Mouse (Mus musculus) testis, postnatal 10 days (tissue): ENCODE measurements around the gene Ipo4.

ENCODE experiments used
- DNase-seq: peaks from one replicate; pipeline ENCODE4 v3.0.0; 2021; ENCODE audit warnings: low spot score

Ipo4 gene

DNA sequence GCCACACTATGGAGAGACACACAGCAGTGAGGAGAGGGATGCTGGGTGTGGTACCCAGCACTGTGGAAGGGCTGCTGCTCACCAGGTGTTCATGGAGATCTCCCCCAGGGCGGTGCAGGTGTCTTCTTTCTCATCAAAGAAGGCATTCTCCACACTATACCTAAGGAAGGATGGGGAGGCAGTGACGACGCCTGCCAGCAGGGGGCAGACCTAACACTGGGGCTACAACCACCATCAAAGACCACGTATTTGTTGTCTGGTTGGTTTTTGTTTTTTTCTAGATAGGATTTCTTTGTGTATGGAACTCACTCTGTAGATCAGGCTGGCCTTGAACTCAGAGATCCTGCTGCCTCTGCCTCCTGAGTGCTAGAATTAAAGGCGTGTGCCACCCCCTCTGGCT, 6.4 kb downstream of the Ipo4 start:
- DNase-seq = peak; percentile 79

DNA sequence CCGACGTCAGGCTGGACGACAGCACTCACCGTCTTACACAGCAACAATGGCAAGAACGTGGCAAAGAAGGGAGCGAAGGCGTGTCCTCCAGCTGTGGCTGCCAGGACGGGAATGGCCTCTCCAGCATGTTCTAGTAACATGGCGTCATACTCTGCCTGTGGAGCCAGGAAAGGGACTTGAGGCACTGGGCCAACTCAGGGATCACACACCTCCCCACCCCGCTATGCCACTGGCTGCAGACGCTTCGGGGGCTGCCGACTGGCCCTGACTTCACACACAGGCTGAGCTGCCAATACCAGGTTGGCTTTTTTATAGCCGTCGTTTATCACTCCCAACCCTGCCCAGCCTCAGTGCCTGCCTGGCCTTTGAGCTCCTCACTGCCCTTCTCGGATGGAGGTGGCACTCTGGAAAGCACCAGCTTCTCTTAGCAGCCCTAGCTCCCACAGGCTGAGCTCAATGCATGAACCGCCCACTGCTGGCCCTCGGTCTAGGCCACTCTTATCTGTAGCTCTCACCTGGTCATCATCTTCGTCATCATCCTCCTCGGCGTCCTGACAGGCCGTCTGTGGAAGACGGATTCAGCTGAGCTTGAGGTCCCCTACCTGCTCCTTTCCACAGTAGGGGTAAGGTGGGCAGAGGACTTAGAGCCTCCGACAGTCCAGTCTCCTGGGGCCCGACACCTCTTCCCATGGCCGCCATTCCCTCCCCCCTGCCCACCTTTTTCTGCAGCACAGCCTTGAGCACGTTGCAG, 7.5 kb downstream of the Ipo4 start:
- DNase-seq = no peak

DNA sequence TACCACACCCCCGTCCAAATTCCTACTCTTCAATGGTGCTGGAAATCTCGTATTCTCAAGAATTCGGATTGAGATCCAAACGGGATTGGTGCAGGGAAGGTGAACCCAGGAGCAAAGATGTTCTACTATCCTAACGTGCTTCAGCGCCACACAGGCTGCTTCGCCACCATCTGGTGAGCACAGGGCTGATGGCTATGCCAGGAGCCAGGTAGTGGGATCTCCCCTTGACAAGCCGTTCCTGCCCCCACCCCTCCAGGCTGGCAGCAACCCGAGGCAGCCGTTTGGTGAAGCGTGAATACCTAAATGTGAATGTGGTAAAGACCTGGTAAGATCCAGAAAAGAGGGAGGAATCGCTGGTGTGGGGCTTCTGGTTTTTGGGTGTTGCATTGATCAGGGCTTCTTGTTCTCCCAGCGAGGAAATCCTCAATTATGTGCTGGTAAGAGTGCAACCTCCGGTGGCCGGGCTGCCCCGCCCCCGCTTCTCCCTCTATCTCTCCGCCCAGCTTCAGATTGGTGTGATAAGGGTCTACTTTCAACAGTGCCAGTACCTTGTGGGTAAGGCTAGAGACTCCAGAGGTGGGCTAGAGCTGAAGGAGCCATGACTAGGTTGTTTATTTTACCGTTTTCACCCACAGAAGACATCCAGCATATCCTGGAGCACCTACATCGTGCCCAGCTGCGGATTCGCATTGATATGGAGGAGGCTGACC, 17.1 kb downstream of the Ipo4 start:
- DNase-seq = no peak

DNA sequence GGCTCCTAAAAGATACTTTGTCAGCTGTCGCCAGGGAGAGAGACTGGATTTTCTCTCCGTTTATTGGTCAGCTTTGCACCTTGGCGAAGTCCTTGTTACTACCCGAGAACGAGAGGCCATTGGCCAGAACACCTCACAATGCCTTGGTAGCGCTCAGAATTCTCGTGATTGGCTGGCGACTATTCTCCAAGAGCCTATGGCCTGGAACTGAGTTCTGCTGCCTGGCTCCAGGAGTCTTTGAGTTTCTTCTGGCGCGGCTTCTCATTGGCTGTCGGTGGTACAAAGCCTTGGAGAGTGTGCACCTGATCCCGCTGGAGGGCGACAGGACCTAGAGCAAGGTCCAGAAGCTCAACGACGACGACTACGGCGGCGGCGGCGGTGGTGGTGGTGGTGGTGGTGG, 17.9 kb downstream of the Ipo4 start, which contains the start of gene Rec8:
Gene Rec8, plus strand, starts transcription at position 216 of the 400 bp plus-strand sequence.
- no peak for DNase-seq

DNA sequence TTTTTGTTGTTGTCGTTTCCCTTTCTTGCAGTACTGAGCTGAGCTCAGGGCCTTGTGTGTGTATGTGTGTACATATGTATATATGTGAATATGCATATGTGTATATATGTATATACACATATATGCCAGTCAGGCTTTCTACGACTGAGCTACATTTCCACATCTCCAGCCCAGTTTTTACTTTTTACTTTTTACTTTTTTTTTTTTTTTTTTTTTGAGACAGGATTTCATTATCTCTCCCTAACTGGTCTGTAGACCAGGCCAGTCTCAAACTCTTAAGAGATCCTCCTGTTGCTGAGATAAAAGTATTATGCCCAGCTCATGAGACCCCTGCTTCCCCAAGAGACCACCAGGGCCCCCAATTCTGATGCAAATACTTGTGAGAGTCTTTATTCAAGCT, 18.9 kb downstream of the Ipo4 start:
- no peak for DNase-seq

DNA sequence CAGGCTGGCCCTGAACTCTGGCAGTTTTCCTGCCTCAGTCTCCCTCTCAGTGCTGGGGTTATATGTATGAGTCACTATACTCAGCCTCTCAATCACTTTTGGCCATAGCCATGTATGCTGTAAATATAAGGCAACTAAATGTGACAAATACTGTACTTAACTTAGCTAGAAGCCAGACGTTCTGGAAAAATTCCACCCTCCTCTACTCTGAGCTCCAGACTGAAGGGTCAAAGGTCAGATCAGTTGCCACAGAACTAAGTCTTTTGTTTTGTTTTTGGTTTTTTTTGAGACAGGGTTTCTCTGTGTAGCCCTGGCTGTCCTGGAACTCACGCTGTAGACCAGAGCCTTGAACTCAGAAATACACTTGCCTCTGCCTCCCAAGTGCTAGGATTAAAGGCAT, 19.9 kb downstream of the Ipo4 start:
- DNase-seq = no peak

DNA sequence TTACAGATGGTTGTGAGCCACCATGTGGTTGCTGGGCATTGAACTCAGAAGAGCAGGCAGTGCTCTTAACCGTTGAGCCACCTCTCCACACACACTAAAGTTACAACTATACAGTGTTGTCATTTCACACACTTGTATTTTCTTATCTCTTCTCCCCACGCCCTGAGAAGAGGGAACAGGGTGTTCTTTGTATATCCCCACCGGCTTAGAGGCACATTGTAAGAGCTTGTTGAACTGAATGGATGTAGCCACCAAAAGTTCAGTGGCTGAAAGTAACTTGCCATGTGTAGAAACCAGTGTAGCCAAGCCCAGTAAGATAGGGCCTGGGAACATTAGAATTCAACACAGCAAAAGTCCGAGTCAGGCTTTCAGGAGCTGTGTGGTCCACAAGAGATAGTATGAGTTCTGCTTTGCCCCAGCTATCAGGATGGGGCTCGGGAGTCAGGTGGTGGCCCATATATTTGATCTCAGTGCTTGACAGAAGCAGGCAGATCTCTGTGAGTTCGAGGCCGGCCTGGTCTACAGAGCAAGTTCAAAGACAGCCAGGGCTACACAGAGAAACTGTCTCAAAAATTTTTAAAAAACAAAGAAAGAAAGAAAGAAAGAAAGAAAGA, 21.1 kb downstream of the Ipo4 start:
- DNase-seq = no peak

DNA sequence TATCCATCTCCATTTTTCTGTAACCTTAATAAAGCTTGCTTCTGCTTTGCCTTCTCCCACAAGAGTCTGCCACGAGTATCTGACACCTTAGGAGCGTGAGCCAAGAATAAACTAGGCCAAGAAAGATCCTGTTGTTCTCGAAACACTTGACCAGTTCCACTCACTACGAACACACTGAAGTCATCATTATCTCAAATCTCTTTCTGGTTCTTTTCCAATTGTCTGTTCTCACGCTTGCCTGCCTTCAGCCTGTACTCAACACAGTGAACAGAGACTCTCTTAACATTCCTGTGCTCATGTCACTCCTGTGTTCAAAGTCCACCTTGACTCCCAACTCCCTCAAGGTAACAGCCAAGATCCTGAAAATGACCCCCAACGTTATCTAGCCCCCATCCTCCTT, 22.4 kb downstream of the Ipo4 start:
- DNase-seq = no peak

DNA sequence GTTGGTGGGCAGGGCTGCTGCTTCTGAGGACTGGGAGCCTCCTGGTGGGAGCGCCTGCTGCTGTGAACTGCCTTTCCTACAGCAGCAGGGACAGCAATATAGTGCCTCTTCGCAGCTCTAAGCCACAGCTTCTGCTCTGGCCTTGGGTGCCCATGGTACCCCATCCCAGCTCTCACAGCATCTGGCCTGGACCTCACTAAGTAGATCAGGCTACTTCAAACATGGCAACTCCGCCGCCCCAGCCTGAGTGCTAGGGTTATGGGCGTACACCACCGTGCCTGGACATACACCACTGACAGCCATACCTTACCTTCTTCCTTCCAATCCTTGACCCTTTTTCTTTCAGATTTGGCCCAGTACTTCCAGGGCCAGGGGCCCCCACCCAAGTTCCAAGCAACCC, 27.4 kb downstream of the Ipo4 start:
- DNase-seq = no peak

DNA sequence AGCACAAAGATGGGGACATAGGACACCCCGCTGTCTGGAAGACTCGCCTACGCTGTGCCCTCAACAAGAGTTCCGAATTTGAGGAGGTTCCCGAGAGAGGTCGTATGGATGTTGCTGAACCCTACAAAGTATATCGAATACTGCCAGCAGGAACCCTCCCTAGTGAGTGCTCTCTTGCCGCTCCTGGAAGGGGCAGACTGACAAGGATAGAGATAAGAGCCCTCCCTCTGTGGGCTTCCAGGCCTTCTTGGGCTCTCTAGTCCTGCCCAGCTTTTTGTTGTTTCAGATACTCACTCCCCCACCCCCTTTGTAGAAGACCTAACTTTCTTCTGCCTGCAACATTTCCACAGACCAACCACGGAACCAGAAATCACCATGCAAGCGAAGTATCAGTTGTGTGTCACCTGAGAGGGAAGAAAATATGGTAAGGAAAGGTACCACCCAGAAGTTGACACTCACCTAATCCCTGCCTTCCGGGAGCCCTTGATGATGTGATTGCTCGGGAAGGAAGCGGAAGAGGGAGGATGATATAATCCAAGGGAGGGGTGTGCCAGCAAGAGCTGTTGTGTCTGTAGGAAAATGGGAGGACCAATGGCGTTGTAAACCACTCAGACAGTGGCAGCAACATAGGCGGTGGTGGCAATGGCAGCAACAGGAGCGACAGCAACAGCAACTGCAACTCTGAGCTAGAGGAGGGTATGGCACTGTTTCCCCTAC, 29.9 kb downstream of the Ipo4 start:
- no peak for DNase-seq

DNA sequence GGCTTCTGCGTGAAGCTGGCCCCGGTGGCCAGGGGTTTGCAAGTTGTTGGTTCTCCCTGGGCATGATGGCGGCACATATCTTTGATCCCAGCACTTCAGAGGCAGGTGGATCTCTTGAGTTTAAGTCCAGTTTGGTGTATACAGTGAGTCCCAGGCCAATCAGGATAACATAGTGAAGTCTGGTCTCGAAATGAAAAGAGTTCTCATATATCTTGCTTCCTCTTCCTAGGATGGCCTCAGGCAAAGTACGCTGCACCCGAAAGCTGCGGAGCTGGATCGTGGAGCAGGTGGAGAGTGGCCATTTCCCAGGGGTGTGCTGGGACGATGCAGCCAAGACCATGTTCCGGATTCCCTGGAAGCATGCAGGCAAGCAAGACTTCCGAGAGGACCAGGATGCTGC, 30.9 kb downstream of the Ipo4 start:
- no peak for DNase-seq

DNA sequence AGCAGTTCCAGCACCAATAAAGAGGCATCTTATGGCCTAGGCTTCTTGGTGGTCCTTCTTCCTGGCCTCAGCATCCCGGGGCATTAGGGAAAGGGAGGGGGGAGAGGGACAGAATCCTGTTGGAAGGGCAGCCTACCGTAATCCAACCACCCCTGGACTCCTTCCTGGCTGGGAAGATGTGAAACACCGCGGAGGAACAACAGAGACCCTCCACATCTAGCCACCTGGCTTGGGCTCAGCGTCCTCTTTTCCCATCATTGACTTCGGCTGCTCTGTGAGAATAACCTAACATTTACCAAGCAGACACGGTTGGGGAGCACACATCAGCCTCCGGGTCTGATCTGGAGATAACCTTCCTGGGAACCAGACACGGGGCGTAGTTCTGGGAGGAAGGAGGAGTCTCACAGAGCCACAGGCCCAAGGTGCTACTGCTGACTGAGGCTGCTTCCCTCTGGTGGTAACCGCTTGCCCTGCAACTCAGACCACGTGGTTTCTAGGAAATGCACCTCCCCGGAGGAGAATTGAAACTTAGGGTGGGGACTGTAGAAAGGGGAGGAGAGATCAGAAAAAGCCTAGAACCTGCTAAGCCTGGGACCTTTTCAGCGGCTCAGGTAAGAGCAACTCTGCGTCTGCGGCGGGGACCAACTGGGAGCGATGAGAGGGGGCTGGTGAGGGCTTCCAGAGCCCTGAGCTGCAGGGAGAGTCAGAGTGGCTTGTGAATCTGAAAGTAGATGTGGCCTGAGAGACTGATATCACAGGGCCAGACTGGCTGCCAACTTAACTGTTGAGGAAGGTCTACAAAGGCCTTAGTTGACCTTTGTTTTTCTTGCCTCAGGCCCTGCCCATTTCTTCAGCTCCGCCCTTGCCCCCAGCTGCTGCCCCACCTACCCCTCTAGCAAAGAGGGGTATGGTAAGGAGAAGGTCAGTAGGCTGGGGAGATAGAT, 31.9 kb downstream of the Ipo4 start:
- DNase-seq = peak; percentile 92

DNA sequence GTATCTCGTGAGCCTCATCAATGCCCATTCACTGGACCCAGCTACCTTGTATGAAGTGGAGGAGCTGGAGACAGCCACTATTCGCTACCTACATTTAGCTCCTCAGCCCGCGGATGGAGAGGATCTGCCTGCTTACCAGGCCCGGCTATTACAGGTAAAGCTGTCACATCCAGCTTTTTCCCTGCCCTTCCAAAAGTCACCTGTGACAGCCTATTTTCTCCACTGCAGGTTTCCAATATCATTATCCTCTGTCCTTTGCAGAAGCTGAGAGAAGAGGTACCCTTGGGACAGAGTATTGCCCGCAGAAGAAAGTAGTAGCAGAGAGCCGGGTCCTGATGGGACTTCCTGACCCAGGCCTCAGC, 32.5 kb downstream of the Ipo4 start, which contains the start of gene Irf9:
Gene Irf9, plus strand, starts transcription at position 301 of the 362 bp plus-strand sequence.
- DNase-seq = no peak

DNA sequence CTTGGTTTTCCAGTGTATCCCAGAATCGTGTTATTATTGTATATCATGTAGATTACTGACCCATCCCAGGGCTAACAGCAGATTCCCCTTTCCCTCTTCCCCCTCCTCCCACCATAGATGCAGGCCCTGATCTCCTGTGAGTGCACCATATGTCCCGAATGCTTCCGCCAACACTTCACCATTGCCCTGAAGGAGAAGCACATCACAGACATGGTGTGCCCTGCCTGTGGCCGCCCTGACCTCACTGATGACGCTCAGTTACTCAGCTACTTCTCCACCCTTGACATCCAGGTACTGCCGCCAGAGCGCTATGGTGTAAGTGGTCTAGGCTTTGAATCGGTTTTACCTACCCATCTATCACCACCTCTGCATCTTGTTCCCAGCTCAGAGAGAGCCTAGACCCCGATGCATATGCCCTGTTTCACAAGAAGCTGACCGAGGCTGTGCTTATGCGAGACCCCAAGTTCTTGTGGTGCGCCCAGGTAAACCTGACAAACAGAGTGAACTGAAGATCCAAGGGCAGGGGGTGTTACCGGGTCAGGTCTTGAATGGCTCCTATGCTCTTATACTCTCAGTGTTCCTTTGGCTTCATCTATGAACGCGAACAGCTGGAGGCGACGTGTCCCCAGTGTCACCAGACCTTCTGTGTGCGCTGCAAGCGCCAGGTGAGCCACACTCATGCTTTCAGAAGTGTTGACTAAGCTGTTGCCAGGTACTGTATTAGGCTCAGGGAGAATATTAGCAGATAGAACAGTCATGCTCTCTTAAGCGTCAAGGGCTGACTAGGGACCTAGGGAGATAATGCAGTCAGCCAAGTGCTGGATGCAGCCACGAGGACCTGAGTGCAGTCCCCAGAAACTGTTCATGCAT, 37.0 kb downstream of the Ipo4 start:
- no peak for DNase-seq

DNA sequence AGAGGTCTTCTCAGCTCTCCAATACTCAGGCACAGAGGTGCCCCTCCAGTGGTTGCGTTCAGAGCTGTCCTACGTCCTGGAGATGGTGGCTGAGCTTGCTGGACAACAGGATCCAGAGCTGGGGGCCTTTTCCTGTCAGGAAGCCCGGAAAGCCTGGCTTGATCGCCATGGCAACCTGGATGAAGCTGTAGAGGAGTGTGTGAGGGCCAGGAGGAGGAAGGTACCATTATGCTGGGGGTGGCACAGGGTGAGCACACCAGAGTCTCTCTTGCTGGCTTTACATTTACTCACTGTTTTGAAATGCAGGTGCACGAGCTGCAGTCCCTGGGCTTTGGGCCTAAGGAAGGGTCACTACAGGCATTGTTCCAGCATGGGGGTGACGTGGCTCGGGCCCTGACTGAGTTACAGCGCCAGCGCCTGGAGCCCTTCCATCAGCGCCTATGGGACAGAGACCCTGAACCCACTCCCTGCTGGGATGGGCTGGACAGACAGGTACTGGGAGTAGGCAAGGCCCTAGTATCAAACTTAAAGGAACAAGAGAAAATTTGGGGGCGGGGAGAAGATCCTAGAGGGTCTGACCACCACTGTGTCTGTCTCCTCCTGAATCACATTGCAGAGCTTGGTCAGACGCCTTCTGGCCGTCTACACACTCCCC, 39.6 kb downstream of the Ipo4 start:
- DNase-seq = no peak

DNA sequence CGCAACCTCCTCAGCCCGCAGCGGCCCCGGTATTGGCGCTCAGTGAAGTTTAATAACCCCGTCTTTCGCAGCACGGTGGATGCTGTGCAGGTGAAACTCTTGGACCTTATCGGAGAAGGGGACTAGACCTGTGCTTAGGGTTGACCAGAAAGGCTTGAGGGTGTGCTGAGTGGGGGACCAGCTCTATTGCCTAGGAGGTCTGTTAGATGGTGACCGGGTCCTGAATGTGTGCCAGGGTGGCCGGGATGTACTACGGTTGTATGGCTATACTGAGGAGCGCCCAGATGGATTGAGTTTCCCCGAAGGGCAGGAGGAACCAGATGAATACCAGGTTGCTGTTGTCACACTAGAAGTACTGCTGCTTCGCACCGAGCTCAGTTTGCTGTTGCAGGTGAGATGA, 43.5 kb downstream of the Ipo4 start:
- no peak for DNase-seq

DNA sequence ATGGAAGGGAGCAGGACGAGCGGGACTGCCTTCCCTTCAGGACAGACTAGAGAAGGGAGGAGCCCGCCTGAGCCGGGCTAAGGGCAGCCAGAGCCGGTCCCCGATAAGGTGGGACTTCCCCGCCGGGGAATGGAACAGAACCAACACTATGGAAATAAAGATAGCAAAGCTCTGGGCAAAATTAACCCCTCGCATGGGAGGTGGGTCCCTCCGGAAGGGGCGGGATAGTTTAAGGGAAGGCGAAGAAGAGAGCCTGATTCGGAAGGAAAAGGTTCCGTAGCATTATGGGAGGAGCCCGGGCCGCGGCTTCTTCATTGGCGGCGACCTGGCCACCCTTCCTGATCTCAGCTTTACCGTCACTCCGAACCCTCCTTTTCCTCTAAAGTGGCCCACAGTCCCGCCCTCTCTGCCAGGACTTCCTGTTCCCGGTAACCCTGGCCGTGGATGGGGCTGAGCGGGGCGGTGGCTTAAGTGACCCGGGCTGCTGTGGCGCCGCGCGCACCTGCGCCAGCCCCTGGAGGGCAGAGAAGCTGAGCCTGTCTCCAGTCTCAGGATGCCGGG, 44.3 kb downstream of the Ipo4 start, which contains the start of gene Rnf31:
Gene Rnf31, plus strand, starts transcription at position 378 of the 561 bp plus-strand sequence.
- peak; percentile 91 for DNase-seq

DNA sequence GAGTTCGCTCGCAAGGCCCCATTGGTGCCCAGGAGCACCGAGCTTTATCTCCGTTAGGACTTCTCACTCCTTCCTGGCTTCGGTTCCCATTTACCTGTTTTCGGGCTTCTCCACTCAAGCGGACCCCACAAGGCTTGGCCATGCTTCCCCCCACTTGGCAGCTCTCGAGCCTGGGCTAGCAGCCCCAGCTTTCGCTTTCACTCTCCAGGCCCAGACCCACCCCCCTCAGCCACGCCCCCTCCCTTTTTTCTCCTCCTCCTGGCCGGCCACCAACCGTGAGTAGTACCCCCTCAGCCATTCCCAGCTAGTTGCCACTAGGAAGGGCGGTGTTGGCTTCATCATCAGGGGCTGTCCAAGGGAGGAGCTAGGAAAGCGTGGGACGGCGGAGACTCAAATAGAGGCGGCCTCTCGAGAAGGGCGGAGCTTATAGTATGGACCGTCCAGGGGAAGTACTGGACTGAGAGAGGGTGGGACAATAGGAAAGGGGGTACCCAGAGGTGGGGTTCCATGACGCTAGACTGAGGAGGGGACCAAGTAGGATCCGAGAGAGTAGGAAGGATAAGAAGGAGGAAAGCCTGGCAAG, 44.9 kb downstream of the Ipo4 start, which contains the start of gene Psme2:
Gene Psme2, minus strand, starts transcription at position 366 of the 583 bp plus-strand sequence.
- DNase-seq = peak; percentile 92
